Mouse (Mus musculus) heart, adult 18-20 months (tissue): Measurements from ENCODE around the gene Usp37. TPM values are rescaled to one million over a fixed set of nuclear protein-coding genes. Genes with fewer than 3 reads are reported as not detected.
A peak's percentile ranks its signal among the peaks of the same experiment; 100 is the strongest.
"Not testable (repeated sequence)": the region's sequence is repeated elsewhere in the genome, so short reads cannot be mapped to it uniquely, and the experiment has no call there.

ENCODE experiments used
- DNase-seq, 2 experiments: peaks; one replicate each; pipeline ENCODE4 v3.0.0; 2021 to 2022; ENCODE audit warnings: mixed read lengths in 1 of 2
- long read RNA-seq, 2 experiments: library from polyadenylated mRNA; stranded (forward); transcript quantifications; one replicate each; pipeline ENCODE4 v2.0.0; 2021
- total RNA-seq, 2 experiments: library from RNA; stranded (reverse); gene quantifications; 2 replicates each; pipeline ENCODE4 v1.2.3; 2021

Usp37 gene
- 1 to 10 TPM; 9.0 to 9.9 TPM for total RNA-seq
- long read RNA-seq, experiment 1, partial matches to known transcripts, result 0 of 14 reads
- long read RNA-seq, experiment 1, other reads (novel, unspliced or antisense), result 14 of 14 reads
- long read RNA-seq, experiment 2, partial matches to known transcripts, result 0 of 5 reads
- long read RNA-seq, experiment 2, other reads (novel, unspliced or antisense), result 5 of 5 reads

DNA sequence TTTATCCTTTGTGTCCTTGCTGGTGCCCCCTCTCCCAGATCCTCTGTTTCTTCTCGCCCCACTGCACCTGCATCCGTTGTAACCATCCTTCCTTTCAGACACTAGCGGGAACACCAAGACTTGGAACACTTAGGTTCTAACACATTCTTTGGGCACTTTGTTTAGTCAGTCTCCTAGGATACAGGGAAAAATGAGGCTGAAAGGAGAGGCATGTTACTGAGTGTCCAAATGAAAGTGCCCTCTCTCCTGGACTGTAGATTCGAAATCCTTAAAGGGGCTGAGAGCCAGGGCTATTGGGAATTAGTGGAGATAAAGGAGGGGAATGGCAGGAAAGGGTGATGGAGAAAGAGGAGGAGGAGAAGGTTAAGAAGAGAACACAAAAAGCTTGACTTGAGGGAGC is at the start of gene Usp37:
Gene Usp37, minus strand, starts transcription at position 101 of the 400 bp plus-strand sequence.
- no peak for DNase-seq

DNA sequence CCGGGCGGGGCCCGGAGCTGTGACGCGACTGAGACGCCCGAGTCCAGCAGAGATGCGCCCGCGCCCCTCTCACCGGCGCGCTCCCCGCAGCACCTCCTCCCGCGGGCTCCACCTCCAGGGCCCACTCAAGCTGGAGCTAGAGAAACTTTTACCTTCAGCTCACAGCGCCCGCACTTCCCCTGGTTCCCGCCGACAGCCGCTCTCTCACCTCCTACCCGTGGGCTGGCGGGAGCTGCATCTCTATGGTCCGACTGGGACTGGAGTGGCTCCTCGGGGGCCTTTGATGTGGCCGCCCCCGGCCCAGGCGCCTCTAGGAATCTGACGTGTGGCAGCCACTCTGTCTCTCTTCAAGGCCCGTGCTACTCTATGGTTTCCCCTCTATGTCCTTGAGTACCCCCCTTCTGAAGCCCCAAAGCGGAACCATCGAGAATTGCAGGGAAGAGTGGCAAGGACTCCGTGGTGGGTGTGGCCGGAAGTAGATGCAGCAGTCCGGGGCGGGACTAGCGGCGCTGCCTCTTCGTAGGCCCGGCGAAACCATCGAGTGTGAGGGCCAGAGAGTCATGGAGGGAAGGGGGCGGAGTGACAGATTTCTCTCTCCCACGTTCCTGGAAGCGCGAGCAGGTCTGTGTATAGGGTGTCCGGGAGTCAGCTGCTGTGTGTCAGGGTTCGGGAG is 43.8 kb upstream of the Usp37 start, which contains the start of the genes Zfp142 and Bcs1l:
Gene Zfp142, minus strand, starts transcription at position 474 of the 673 bp plus-strand sequence.
Gene Bcs1l, plus strand, starts transcription at position 517 of the 673 bp plus-strand sequence.
- peak; percentile 99 to 100 for DNase-seq

DNA sequence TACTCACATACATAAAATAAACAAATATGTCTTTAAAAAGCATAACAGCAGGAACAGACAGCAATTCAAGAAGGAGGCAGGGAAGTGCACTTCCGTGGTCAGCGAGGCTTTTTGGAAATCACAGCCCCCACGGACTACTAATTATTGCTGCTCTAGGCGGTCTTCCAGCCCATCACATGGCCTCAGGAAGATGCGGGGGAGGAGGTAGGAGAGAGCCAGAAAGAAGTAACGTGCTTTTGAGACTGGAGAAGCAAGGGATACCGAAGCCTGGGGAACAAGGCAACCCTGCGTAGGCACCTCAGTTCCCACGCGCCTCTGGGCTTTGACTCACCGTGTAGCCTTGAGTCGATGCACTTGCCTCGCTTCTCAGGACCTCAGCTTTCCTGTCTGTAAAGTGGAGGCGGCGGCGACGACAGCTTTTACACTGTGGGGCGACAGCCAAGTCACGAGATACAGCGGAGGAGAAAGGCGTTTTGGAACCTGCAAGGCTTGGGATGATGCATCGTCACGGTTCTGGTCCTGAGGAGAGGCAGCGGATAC is 43.2 kb upstream of the Usp37 start:
- DNase-seq, result no peak

DNA sequence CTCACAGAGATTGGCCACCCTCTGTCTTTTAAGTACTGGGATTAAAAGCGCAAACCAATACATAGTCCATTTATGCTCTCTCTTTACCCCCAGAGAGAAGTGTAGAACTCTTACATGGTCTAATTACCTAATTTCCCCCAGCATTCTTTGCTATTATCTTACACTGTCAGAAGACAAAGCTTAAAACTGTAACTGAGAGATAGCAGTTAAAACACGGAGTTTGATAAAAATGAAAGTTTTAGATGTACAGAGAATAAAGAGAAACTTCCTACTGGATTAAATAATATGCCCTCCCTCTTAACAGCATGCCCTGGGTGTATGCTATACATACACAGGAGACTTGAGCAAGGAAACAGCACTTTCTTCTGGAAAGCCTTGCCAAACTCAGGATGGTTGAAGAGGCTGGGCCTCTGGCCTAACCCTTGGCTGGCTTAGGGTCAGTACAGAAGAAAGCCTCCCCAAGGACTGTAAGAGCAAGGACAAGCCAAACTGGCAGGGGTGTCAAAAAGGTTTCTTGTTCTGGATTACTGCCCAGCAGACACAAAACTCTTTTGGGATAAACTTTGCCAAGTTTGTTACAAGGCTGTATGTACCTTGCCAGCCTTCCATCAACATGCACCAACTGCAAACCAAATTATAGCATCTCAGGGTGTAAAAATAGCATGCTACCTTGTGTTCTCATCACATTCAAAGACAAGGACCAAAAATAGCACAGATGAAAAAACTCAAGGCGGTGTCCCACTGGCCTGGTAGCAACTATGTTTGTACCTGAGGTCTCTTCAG is 40.7 kb upstream of the Usp37 start:
- peak; percentile 51 to 75 for DNase-seq

- no peak for DNase-seq
Observed at GRCm38 (mm10) chr1:74582621-74583020, 38.5 kb upstream of the Usp37 start.

DNA sequence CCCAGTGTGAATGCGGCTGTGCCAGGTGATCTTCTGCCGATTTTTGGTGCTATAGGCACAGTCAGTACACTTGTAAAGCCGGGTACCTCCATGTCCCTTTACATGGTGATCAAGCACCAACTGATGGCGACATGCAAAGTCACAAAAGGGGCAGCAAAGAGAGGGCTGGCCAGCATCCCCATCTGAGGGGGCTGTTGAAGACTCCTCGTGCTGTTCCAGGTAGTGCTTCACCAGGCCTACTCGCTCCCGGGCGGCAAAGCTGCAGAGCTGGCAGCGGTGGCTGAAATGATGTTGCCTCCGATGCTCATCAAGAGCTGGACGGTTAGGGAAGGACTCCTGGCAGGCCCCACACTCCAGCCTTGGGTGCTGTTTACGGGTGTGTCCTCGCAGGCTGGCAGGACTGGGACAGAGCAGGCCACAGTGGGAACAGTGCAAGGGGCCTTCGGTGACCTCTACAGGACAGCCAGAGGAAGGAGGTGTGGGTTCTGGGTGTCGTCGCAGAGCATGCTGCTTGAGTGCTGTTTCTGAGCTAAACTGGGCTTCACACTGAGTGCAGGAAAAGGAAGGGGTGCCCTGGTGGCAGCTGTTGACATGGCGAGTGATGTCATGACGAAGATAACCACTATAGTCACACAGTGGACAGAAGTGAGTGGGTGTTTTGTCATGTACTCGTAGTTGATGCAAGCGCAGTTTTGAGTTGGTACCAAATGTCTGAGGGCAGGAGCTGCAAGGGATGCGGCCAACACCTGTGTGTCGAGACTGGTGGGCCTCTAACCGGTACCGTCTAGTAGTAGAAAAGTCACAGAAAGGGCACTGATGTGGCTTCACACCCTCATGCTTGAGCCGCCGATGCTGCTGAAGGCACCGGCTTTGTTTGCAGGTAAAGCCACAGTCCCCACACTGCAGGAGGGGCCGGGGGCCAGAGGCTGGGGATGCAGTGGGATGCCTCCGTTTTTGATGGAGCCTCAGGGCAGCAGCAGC is 25.9 kb upstream of the Usp37 start:
- no peak for DNase-seq

DNA sequence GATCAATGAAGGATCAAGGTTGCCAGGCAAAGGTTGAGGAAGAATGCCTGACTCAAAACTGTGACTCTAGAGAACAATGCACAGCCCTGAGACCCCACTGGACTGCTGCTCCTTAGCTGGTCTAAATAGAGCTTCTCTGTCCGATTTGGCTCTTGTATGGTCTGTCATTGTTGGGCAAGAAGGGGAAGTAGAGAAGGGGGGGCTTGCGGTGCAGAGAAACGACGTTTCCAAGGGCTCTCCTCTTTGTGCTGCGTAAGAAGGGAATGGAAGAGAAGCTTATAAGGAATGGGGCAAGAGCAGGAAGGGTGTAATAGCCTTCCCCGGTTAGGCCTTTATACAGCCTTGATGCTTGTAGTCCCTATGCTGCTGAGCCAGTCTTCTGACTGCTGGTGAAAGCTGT is 21.8 kb upstream of the Usp37 start:
- DNase-seq, result no peak

DNA sequence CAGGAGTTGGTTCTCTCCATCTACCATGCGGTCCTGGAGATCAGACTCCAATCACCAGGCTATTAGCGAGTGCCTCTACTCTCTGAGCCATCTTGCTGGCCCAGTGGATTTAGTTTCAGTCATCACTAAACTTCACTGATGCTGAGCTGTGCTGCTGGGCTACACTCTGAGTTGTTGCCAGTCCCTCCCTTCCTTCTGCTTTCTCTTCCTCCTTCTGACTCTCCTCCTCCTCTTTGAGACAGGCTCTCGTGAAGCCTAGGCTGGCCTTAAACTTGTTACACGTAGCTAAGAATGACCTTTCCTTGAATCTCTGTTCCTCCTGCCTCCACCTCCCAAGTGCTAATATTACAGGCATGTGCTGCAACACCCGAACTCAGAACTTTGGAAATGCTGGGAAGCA is 15.0 kb upstream of the Usp37 start:
- no peak for DNase-seq

DNA sequence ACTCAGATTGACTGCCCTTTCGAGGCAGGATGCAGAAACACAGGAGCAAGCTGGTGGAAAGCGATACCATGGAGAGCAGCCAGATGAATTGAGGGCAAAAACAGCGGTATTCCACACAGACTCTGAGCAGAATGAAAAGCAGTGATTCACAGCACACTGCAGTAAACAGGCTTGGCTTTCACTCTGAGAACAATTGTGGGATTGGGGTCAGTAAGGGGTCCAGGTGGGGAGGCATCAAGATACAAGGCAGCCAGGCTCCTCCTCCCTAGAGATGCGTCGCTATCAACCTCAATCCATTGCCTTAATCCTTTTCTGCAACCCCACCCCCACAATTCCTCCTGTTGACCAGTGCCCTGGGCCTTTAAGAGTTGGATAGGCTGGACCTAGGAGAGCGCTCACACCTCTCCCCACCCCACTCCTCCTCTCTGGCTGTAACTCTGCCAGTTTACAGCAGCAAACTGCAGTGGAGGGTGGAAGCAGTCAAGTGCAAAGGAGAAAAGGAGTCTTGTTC is 1.6 kb downstream of the Usp37 start, which contains the start of gene Plcd4:
Gene Plcd4, plus strand, starts transcription at position 438 of the 511 bp plus-strand sequence.
- no peak for DNase-seq

- no peak for DNase-seq
Observed at GRCm38 (mm10) chr1:74538650-74539049, 5.4 kb downstream of the Usp37 start.

DNA sequence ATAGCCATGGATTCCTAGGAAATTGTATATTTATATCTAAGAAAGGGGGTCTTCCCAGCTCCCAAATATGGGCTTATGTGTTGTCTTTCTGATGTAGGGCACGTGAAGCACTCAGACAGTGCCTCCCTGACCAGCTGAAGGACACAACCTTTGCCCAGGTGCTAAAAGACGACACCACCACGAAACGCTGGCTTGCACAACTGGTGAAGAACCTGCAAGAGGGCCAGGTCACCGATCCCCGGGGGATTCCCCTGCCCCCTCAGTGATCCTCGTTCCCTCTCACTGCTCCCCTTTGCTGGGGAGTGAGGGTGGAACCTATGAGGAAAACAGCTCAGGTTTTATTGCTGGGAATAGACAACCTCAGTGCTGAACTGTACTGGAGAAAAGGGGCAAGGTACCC is 15.5 kb downstream of the Usp37 start:
- no peak for DNase-seq

GRCm38 (mm10) chr1:74524746-74525145 is 19.3 kb downstream of the Usp37 start:
- DNase-seq, result no peak

- DNase-seq, result no peak
Observed at GRCm38 (mm10) chr1:74519875-74520274, 24.2 kb downstream of the Usp37 start.

GRCm38 (mm10) chr1:74512999-74513398 is 31.1 kb downstream of the Usp37 start:
- not testable (repeated sequence) for DNase-seq

- DNase-seq, result no peak
Observed at GRCm38 (mm10) chr1:74511306-74511705, 32.8 kb downstream of the Usp37 start.

GRCm38 (mm10) chr1:74507780-74508179 is 36.3 kb downstream of the Usp37 start:
- no peak for DNase-seq

- DNase-seq, result no peak
Observed at GRCm38 (mm10) chr1:74506471-74506881, 37.6 kb downstream of the Usp37 start.

- DNase-seq, result peak; percentile 100
Observed at GRCm38 (mm10) chr1:74505721-74506464, 38.2 kb downstream of the Usp37 start, which contains the start of gene Cnot9. Cnot9 (plus strand) TSS chr1:74506058.

DNA sequence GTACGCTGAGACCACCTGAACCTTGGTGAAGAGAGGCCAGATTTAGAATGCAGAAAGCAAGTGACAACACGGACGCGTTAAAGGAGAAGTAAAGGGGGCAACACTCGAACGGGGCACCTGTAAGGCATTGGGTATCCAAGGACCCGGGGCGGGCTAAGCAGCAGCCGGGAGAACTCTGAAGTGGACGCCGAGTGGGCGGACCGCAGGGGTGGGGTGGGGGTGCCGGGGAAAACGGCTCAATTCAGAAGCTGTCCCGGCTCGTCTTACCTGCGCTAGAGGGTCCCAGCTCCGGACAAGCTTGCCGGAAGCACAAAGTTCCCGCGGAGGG is 38.7 kb downstream of the Usp37 start:
- no peak for DNase-seq

DNA sequence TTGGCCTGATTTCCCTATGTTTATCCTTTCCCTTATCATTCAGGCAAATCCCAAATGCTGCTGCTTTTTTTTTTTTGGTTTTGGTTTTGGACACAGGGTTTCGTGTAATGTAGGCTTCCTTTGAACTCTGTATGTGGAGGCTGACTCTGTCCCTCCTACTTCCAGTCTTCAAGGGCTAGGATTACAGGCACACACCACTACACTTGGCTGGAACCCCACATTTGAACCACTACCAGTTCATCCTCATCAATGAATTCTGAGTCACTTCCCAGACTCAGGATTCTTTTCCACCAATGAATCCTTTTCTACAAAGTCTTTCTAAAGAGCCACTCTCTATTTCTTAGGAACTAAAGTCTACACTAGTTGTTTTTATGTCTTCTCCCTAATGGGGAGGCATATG is 43.0 kb downstream of the Usp37 start:
- no peak for DNase-seq

DNA sequence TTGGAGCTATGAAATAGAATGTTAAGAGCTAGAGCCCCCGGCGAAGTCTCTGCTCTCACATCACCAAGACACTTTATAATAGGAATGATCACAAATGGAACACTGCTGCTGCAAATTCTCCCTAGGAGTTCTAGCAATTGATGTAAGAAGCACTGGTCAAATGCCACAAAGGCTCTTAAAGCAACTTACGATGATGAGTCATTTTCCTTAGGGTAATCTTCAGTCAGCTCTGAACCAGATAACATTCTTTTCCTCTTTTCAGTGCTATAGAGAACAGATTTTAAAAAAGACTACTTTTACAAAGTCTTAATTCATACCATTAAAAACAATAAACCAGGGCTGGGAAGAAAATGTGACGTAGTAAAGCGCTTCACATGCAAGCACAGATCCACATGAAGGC is 58.3 kb downstream of the Usp37 start:
- no peak for DNase-seq
